Mouse (Mus musculus) cerebellum, postnatal 25 days (tissue): Measurements from ENCODE around the gene Mafg.
"Not testable (repeated sequence)": the region's sequence is repeated elsewhere in the genome, so short reads cannot be mapped to it uniquely, and the experiment has no call there.

Experiments
- DNase-seq, 2 experiments: peaks; one replicate each; pipeline ENCODE4 v3.0.0; 2021; ENCODE audit warnings: mixed read lengths in 2 of 2

The Mafg gene

DNA sequence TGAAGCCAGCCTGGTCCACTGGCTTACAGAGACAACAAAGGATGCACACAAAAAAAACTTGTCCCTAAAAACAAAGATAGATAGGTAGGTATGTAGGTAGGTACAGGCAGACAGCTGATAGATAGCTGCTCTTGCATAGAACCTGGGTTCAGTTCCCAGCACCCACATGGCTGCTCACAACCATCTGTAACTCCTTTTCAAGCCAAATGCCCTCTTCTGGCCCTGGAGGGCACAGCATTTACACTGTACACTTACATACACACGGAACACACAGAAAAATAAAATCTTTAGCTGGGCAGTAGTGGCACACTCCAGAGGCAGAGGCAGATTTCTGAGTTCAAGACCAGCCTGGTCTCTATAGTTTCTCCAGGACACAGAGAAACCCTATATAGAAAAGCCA is 49.5 kb downstream of the Mafg start:
- DNase-seq: no peak

DNA sequence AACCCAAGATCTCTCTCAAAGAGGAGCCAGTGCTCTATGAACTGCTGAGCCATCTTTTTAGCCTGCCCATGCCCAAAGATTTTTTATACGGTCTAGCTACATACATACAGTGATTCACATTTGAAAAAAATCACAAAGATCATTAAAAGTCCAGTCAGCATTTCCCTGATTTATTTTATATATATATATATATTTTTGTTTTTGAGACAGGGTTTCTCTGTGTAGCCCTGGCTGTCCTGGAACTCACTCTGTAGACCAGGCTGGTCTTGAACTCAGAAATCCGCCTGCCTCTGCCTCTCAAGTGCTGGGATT is 50.5 kb downstream of the Mafg start:
- DNase-seq: not testable (repeated sequence)

DNA sequence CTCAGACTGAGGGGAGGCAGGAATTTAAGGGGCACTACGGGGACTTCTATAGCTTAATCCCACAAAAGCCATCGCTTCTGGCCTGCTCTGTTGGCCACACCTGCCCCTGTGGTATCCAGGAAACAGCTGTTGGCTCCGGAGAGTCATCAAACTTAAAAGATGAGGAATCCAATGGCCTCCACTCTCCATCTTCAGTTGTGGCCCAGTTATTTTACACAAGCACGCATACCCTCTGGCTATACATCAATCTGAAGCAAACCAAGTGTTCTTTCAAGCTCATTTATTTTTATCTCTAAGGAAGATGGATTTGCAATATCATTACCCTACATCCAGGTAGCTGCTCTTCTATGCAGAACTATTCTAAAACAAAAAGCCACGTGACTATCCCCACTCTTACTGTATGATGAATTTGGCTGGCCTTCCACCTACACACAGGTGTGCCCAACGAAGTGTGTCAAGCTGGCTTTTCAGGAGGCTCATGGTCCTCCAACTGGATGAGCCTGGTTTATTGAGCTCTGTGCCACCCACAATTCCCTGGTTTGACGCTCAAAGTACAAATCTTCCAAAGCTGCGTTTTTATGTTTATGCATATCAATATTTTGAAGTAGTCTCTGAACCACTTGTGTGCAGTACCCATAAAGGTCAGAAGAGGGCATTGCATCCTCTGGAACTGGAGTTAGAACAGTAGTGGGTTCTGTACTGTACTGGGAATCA is 51.0 kb downstream of the Mafg start:
- DNase-seq: peak in 1 of 2 experiments; percentile 56

DNA sequence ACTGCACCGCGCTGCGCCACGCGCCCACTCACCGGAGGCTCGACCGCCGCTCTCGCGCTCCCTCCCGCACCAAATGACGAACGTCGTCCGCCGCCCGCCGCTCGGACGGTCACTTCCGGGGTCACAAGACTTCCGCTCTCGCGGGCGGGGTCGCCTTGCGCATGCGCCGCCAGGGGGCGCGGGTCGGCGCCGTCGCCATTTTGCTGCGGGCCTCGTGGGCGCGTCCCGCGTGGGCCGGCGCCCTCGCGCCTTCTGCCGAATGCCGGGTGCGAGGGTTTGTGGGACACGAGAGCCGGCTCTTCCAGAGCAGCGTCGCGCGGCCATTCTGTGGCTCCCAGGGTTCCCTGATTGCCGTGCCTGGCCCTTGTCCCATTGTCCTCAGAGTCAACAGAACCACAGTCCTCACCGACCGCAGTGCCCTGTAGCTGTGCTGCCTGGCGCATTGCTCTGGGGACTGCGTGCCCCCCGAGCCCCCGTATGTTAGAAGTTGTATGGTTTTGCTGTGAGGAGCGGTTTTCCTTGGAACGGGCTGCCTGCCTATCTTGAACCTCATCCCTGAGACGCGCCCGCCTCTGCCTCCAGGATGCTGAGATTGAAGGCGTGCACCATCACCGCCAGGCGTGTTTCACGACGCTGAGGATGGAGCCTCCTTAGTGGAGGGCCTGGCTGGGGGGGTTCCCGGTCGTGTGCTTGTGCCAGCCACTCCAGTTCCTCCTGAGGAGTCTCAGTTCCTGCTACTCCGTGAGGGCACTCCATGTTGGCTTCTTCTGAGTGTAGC is 51.7 kb downstream of the Mafg start, which contains the start of gene Arhgdia:
Gene Arhgdia, minus strand, starts transcription at position 135 of the 778 bp plus-strand sequence.
- peak; percentile 93 to 94 for DNase-seq

DNA sequence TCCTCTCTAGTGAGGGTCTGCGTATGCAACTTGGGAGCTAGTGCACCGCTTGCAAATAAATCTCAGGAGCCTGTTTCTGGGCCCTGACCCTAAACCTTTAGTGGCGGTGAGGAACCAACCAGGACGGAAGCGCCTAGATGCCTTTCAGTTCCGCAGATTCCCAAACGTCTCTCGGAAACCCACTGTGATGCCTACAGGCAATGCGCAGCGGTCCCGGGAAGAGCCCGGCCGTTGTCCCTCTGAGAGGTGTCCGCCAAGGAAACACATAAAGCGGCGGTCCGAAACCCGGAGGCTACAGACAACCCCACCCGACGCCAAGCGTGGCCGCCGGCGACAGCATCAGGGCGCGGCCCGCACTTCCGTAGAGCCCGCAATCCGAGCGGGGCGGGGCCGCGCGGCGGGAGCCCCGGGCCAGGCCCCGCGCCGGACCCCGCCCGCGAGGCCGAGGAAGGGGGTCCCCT is 52.5 kb downstream of the Mafg start:
- peak; percentile 62 to 66 for DNase-seq

DNA sequence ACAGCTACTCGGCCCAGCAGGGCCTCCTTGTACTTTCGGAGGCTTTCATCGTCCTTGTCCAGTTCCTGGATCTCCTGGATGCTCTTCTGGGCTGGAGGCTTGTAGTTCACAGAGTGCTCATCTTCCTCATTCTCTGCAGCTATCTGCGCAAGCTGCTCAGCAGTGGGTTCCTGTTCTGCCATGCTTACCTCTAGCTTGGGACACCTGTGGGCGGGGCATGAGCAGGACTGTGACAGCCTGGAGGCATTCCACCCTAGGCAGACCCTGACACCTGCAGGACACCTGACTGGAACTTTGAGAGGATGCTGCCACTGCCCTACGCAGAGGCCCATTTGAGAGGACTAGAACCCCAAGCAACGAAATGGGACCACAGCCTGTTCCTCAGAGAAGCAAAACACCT is 53.2 kb downstream of the Mafg start:
- DNase-seq: peak in 1 of 2 experiments; percentile 52

DNA sequence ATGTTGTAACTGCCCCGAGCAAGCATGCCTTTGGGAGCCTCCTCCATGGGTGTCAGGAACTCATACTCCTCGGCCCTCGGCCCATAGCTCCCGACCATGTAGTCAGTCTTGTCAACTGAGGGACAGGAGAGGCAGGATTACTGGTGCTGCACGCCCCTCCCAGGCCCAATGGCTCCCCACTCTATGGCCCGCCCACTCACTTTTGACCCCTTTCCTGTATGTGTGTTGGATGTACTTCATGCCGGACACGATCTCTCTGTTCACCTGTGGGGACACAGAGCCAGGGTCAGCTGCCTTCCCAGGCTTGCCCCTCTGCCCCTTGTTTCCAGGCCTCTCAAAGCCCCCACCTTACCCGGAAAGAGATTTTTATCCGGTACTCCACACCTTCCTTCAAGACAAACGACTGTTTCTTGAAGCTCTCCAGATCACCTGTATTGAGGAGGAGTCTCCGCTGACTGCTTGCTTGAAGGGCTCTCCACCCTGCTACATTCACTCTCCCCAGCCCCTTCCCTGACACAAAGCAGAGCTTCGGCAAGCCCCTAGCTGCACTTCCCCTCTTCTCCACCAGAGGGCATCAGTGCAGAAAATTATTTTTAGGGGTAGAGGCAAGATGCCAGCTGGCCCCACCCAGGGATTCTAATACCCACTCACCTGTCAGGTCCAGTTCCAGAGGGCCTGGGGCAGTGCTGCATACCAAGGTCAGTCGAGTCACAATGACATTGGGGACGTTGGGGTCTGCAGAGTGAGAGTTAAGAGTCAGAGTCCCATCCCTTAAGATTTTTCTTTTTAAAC is 53.9 kb downstream of the Mafg start:
- peak; percentile 83 to 87 for DNase-seq

DNA sequence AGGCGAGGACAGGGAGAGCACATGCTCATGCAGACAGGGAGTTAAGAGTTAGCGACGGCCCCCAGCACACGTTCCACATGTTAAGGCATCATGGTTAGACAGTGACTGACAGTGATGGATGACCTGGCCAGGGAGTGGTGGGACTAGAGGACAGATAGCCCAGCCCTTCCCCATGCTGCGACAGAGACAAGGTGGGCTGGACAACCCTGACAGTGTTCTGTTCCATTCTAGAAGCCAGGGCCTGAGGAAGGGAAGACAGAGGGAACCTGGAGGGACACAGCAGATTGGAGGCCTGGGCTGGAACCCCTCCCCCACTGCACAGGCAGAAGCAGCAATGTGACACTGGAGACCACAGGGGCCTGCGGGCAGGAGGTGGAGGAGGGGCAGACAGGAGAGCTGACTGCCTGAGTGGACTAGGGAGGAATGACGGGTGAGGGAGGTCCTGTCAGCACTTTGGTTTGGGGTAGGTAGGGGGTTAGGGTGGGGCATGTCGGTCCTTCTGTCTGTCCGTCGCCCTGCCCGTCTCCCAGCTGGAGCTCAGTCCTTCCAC is 54.6 kb downstream of the Mafg start:
- DNase-seq: no peak

DNA sequence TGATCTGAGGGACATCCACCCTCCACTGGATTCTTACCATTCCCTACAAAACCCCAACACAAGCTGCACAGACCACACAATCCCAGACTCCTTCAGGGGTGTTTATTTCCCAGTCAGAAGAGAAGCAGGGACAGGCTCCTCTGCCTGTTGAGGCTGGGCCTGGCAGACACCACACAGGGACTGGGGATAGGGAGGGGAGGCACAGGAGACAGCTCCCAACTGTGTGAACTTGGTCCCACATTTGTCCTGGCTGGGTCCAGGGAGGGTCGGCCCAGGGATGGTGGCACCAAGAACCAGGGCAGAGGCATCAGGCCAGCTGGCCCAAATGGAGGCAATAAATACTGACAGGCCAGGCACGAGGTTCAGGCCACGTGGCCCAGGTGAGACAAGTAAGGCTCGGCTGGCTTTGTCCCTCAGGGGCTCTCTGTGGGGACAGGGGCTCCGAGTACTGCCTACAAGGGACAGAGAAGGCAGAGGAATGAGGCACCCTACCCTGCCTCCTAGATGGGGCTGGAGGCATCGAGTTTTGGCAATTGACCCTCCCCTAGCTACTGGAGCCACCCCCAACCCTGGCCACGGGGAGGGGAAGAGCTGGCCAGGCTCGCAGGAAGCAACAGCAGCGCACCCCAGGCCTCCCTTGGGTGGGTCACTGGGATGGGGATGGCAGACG is 55.2 kb downstream of the Mafg start:
- DNase-seq: peak in 1 of 2 experiments; percentile 28

DNA sequence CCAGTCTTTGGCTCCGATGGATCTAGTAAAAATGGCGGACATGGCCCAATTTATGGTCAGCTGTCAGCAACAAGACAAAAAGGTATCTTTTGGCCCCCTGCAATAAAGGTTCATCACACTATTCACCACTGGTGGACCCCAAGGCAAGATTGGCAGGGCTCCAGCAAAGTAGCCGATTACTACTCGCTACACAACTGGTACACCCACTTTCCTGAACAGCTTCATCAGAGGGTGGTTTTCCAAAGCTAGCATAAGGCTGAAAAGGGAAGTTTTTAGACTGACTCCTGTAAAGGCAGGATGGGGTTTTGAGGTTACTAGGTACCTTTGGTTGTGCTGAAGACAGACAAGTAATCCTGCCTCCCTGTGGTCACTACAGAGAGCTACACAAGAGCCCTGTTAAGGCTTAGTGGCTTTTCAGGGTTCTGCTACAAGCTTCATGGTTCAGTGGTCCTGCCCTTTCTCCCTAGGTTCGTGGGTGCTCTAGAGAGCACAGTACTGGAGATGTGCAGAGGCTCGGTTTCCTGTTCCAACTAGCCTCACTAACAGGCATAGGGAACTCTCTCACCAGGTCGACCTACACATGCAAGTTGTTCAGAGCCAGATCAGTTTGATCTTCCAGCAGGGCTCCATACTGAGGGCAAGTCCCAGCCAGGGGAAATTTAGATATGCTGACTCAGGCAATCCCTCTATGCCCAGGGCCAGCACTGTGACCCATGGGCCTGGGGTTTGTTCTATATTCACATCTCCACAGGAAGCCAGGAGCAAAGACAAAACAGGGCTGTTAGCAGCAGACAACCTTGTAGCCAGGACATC is 56.0 kb downstream of the Mafg start:
- peak; percentile 27 to 56 for DNase-seq

DNA sequence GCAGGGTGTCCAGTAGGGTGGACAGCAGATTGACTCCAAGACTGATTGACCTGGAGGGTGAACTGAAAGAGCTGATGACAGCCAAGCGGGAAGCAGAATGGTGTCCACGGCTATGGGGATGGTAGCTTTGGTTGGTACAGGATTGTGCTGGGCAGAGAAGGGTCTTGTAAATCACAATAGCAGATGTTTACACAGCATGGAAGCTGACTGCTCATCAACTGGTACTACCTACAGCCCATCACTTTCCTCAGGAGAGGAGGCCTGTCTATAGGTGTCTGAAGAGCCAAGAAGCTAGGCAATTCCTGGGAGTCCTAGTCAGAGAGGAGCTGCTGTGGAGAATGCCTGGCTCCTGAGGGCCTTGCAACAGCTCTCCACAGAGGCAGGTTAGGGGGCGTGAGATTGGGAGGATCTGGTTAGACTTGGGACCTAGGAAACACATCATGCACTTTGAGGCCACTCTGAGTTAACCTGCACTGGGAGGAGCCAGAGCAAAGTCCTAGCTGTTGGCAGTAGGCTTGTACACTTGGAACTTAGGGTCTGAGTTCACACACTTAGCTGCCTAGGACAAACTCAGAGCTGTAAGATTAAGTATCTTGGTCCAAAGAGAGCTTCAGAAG is 56.9 kb downstream of the Mafg start:
- DNase-seq: no peak

DNA sequence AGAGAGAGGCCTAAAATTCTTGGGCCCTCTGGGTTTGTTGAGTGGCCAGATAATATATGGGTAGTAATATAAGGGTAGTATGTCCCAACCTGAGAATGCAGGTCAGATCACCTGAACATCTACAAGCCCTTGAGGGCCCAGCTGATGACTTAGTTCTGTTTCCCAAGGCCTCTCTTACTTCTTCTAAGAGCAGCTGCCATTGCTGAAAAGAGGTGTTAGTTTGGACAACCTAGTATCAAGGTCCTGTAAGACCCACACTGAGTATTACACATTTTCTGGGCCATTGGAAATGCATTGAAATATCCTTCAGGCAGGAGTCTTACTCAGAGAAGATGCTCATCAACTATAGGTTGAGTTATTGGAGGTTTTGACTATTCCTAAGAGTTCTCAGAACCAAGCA is 57.5 kb downstream of the Mafg start:
- no peak for DNase-seq
